Mouse (Mus musculus) embryonic stem cell, embryonic (primary cell): Measurements from ENCODE around the gene F2.
"Not testable (repeated sequence)": the region's sequence is repeated elsewhere in the genome, so short reads cannot be mapped to it uniquely, and the experiment has no call there.

Experiments used
- CTCF ChIA-PET, 4 experiments: fragments of 300-600 bp in 2 of 4; fragments of 350-600 bp in 2 of 4; sonication (Branson Sonifier 250); formaldehyde crosslinking; loops; one replicate each; lab custom pipeline; 2022; ENCODE audit warnings: inconsistent platforms in 2 of 4; lab: Charles Lee
- POLR2A ChIA-PET, 4 experiments: fragments of 300-600 bp in 2 of 4; fragments of 350-600 bp in 2 of 4; sonication (Branson Sonifier 250); formaldehyde crosslinking; loops; one replicate each; lab custom pipeline; 2022; ENCODE audit warnings: antibody characterized with exemption in 4 of 4, inconsistent platforms in 1 of 4; lab: Charles Lee

The F2 gene

GRCm38 (mm10) chr2:91633334-91633977, 2.8 kb downstream of the F2 start:
- POLR2A ChIA-PET: interaction anchor here in 3 of 4 experiments (0.6 to 10.6 kb wide), 5 partner anchors 11 to 108 kb away, joined by 3 to 108 read pairs (median 3); partner anchors contain the start of genes Arhgap1 (in 1 of the 3) and Zfp408 (in 1 of the 3)
- CTCF ChIA-PET: interaction anchor here in 1 of 4 experiments (1.2 kb wide), 1 partner anchor 12 kb away, joined by 3 read pairs; no protein-coding TSS in a partner anchor

- POLR2A ChIA-PET: interaction anchor here in 2 of 4 experiments (0.6 to 10.6 kb wide), 4 partner anchors 12 to 368 kb away, joined by 3 to 92 read pairs (median 46); partner anchors contain the start of genes Arhgap1 (in 1 of the 2) and Zfp408 (in 1 of the 2)
Observed at GRCm38 (mm10) chr2:91632316-91632715, 3.9 kb downstream of the F2 start.

GRCm38 (mm10) chr2:91631826-91632225, 4.4 kb downstream of the F2 start:
- ChIA-PET CTCF (interaction anchor here in 2 of 4 experiments (0.5 to 0.6 kb wide), 2 partner anchors 36 to 269 kb away, joined by 3 to 4 read pairs; no protein-coding TSS in a partner anchor), POLR2A (interaction anchor here in 3 of 4 experiments (0.6 to 10.6 kb wide), 7 partner anchors 12 to 520 kb away, joined by 3 to 92 read pairs (median 4); partner anchors contain the start of genes Arhgap1 (in 2 of the 3) and Zfp408 (in 2 of the 3))

More at GRCm38 (mm10) chr2:91632316-91632715, 3.9 kb downstream of the F2 start:
- CTCF ChIA-PET: interaction anchor here in 1 of 4 experiments (0.6 kb wide), 1 partner anchor 35 kb away, joined by 3 read pairs; no protein-coding TSS in a partner anchor

- ChIA-PET POLR2A (interaction anchor here in 2 of 4 experiments (0.8 to 10.6 kb wide), 11 partner anchors 8 to 301 kb away, joined by 3 to 92 read pairs (median 6); partner anchors contain the start of genes Arhgap1 (in 1 of the 2) and Zfp408 (in 1 of the 2)), CTCF (interaction anchor here (0.5 to 2.9 kb wide), 10 partner anchors 10 to 298 kb away, joined by 3 to 16 read pairs (median 4); partner anchors contain the start of genes Arhgap1 (in 1 of the 4) and Zfp408 (in 1 of the 4))
Observed at GRCm38 (mm10) chr2:91630384-91630783, 5.8 kb downstream of the F2 start.

GRCm38 (mm10) chr2:91629682-91630081, 6.5 kb downstream of the F2 start:
- ChIA-PET POLR2A (interaction anchor here in 3 of 4 experiments (0.6 to 10.6 kb wide), 19 partner anchors 9 to 393 kb away, joined by 3 to 92 read pairs (median 4); partner anchors contain the start of genes Arhgap1 (in 2 of the 3), Zfp408 (in 2 of the 3), Arfgap2 (in 1 of the 3) and Ckap5 (in 1 of the 3)), CTCF (interaction anchor here in 3 of 4 experiments (0.6 to 2.9 kb wide), 12 partner anchors 9 to 514 kb away, joined by 3 to 16 read pairs (median 4); partner anchors contain the start of genes Arhgap1 (in 1 of the 3) and Zfp408 (in 1 of the 3))

- ChIA-PET POLR2A (interaction anchor here in 3 of 4 experiments (0.6 to 10.6 kb wide), 8 partner anchors 9 to 434 kb away, joined by 3 to 92 read pairs (median 3); partner anchors contain the start of genes Arhgap1 (in 1 of the 3), Ckap5 (in 1 of the 3) and Zfp408 (in 1 of the 3)), CTCF (interaction anchor here in 1 of 4 experiments (0.6 to 2.9 kb wide), 2 partner anchors 18 to 20 kb away, joined by 3 to 16 read pairs; no protein-coding TSS in a partner anchor)
Observed at GRCm38 (mm10) chr2:91628171-91628570, 8.0 kb downstream of the F2 start.

GRCm38 (mm10) chr2:91627486-91627885, 8.7 kb downstream of the F2 start:
- POLR2A ChIA-PET: interaction anchor here in 3 of 4 experiments (0.6 to 7.6 kb wide), 4 partner anchors 9 to 433 kb away, joined by 3 to 92 read pairs (median 4); partner anchors contain the start of genes Arhgap1 (in 1 of the 3) and Zfp408 (in 1 of the 3)
- CTCF ChIA-PET: no interaction called here

GRCm38 (mm10) chr2:91623366-91623765, 12.8 kb downstream of the F2 start:
- CTCF ChIA-PET: not testable (repeated sequence)
- POLR2A ChIA-PET: interaction anchor here in 3 of 4 experiments (0.7 to 3.8 kb wide), 6 partner anchors 13 to 298 kb away, joined by 3 to 18 read pairs (median 4); partner anchors contain the start of gene F2 (in 1 of the 3)

GRCm38 (mm10) chr2:91622356-91622755, 13.9 kb downstream of the F2 start:
- CTCF ChIA-PET: no interaction called here
- POLR2A ChIA-PET: interaction anchor here in 1 of 4 experiments (3.8 kb wide), 1 partner anchor 14 kb away, joined by 18 read pairs; the partner anchor contains the start of gene F2

- POLR2A ChIA-PET: interaction anchor here in 1 of 4 experiments (0.7 kb wide), 1 partner anchor 340 kb away, joined by 3 read pairs; no protein-coding TSS in a partner anchor
- CTCF ChIA-PET: not testable (repeated sequence)
Observed at GRCm38 (mm10) chr2:91609370-91609769, 26.8 kb downstream of the F2 start.

- POLR2A ChIA-PET: interaction anchor here in 1 of 4 experiments (0.6 to 2.1 kb wide), 5 partner anchors 11 to 564 kb away, joined by 3 to 7 read pairs (median 6); no protein-coding TSS in a partner anchor
- CTCF ChIA-PET: interaction anchor here in 3 of 4 experiments (0.7 kb wide), 5 partner anchors 16 to 487 kb away, joined by 3 to 19 read pairs (median 5); no protein-coding TSS in a partner anchor
Observed at GRCm38 (mm10) chr2:91602389-91602788, 33.8 kb downstream of the F2 start.

- ChIA-PET CTCF (interaction anchor here in 2 of 4 experiments (0.9 to 1.0 kb wide), 2 partner anchors 9 to 46 kb away, joined by 3 read pairs; no protein-coding TSS in a partner anchor), POLR2A (interaction anchor here in 1 of 4 experiments (1.0 to 2.1 kb wide), 4 partner anchors 15 to 74 kb away, joined by 3 to 7 read pairs (median 4); partner anchors contain the start of gene Ckap5)
Observed at GRCm38 (mm10) chr2:91600475-91600874, 35.7 kb downstream of the F2 start.

- ChIA-PET POLR2A (interaction anchor here in 1 of 4 experiments (1.1 to 1.6 kb wide), 4 partner anchors 9 to 66 kb away, joined by 3 to 5 read pairs (median 3); no protein-coding TSS in a partner anchor), CTCF (interaction anchor here in 1 of 4 experiments (0.8 kb wide), 1 partner anchor 16 kb away, joined by 3 read pairs; no protein-coding TSS in a partner anchor)
Observed at GRCm38 (mm10) chr2:91586242-91586641, 50.0 kb downstream of the F2 start.

GRCm38 (mm10) chr2:91580894-91581293, 55.3 kb downstream of the F2 start:
- CTCF ChIA-PET: no interaction called here
- POLR2A ChIA-PET: interaction anchor here in 1 of 4 experiments (0.7 to 1.2 kb wide), 3 partner anchors 10 to 48 kb away, joined by 3 read pairs; no protein-coding TSS in a partner anchor
